Mouse (Mus musculus) heart, adult 2 months (tissue): ENCODE data around the gene Dlat.

ENCODE experiments used
- CTCF ChIP-seq: fragments of 200-600 bp; IDR thresholded peaks from 2 replicates; pipeline ENCODE4 v1.8.1; 2022; ENCODE audit warnings: antibody characterized with exemption, mild to moderate bottlenecking, moderate library complexity
- EP300 ChIP-seq: fragments of 200-500 bp; IDR thresholded peaks from 2 replicates; pipeline ENCODE4 v1.6.1; 2011; ENCODE audit warnings: low read depth, low read length, control low read depth; ENCODE audit not compliant: insufficient read depth
- POLR2A ChIP-seq: fragments of 200-500 bp; IDR thresholded peaks from 2 replicates; pipeline ENCODE4 v1.6.1; 2011; ENCODE audit warnings: mild to moderate bottlenecking, low read depth, low read length, control low read depth; ENCODE audit not compliant: insufficient read depth

DNA sequence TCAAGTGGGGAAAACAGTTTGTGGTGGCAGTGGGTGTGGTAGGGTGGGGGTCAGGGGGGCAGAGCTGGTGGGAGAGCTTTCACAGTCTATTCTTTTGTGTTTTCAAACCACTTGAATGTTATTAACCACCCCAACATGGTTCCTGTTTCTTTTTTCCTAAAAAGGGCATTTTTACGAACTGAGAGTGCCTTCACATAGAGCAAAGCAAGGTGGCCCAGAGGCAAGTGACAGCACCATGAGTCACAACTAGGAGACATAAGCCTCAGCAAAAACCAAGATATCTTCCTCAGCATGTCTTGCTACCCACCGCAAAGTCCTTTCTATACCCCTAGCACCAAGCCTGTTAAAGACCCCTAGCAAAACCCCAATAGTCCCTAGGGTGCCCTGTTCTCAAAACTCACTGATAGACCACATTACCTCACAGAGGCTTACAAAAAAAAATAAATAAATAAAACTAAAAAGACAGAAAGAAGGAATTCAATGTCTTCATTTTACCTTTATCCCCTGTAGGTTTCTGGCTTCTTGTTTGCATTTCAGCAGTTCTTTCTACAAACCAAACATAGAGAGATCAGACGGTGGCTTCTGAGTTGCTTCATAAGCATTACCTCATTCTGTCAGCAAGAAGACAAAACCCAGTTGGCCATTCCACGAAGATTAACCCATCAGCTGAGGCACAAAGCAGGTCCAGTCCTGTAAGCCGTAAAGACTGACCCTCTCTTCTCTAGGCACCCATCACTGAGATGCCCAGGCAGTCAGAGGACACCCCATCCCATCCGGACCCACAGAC, 27.5 kb upstream of the Dlat start:
- TF ChIP-seq CTCF: no peak
- TF ChIP-seq EP300: no peak
- TF ChIP-seq POLR2A: no peak
